Mouse (Mus musculus) ES-CJ7 (cell line): ENCODE results near the gene Cobl.

Experiments
- DNase-seq: peaks from one replicate; pipeline ENCODE4 v3.0.0; 2011; ENCODE audit warnings: low read depth, low spot score

Gene Cobl

GRCm38 (mm10) chr11:12384826-12385225, 79.9 kb downstream of the Cobl start:
- DNase-seq, result no peak

- no peak for DNase-seq
Observed at GRCm38 (mm10) chr11:12382991-12383390, 81.8 kb downstream of the Cobl start.

DNA sequence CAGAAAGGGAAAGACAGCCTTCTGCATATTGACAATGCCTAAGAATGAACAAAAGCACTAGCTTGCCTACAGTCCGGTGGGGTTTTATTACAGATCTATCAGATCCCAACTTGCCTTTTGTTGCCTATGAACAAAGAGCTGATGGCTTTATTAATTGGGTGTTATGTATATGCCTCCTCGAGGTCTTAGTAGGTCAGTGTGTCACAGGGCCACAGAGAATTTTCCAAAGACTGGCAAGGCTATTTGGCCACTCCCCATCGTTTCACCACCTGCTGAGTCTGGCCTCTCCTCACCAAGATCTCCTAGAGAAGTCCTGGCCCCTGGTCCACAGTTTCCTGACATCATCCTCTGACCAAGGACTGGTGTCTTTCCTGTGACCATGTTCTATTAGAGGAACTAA, 83.7 kb downstream of the Cobl start:
- no peak for DNase-seq

DNA sequence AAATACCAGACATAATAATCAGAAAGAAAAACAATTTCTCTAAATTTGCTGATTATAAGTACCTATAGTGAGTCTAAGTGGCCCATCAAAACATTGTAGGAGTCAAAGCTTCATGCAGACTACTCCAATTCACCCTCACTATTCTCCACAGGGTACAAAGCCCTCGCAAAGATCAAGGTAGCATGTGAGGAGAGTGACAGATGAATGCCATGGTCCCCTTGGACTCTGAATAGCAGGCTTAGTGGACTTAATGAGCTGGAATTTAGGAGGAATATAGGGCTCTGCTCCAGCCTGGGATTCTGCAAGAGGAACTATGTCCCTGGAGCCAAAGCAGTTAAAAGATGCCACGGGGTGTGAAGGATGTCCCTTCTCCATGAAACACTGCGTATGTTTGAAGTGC, 88.1 kb downstream of the Cobl start:
- no peak for DNase-seq

GRCm38 (mm10) chr11:12373106-12374098, 91.4 kb downstream of the Cobl start:
- peak; percentile 85 for DNase-seq

- no peak for DNase-seq
Observed at GRCm38 (mm10) chr11:12370957-12371356, 93.8 kb downstream of the Cobl start.

GRCm38 (mm10) chr11:12367426-12368178, 97.2 kb downstream of the Cobl start:
- DNase-seq, result no peak

DNA sequence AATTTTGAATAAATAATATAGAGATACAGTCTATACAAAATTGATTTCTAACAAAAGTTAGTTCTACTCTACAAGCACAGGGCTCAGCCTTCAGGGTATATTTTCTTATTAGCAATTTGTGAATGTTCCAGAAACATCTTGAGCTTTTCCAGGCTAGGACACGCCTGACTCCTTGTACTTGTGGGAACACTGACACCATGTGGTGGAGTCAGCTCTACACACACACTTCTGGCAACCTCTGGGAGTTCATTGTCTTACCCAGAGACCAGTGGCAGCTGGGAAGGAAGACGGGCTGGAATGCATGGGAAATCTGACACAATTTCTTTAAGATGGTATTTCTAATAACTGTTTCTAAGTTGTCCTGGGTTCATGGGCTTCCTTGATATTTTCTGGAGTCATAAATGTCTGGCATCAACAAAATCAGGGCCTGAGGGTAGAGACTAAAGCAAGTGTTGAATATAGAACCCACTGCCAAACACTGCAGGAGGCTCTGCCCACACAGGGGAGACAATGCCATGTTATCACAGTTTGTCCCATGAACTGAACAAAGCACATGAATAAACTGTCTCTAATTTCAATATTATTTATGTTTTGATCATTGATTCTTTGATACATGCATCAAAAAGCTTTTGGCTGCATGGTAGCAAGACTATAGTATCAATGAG, 105.3 kb downstream of the Cobl start:
- DNase-seq, result peak; percentile 71

DNA sequence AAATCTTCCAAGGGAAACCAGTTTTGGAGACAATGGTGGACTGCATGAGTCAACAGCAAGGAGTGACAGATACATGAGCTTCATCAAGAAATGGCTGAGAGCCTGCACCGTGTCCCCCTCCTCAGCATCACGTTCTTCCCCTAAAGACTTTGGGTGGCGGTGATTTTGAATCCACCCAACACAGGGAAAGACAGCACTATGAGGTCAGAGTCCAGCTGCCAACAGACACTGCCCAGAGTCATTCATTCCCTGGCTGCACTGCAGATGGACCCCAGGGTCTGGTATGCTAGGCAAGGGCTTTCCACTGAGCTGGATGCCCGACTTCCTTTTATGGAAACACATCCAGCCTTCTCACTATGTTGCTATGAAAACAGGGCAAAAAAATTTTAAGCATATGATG, 106.2 kb downstream of the Cobl start:
- no peak for DNase-seq

DNA sequence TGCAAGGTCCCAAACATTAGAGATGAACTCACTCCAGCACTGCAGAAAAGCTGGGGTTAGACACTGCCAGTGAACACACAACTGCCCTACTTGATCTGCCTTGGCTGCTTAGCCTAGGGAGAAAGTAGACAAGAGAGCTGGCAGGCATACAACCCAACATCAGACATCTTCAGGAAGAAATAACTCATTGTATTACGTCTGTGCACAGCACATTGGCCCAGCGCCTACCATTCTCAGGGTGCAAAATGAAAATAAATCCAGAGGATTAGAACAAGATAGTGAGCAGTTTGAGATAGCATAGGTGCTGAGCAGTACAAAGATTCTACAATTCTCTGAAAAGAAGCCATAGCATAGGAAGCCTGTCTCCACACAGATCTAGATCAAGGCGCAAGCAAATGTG, 109.1 kb downstream of the Cobl start:
- DNase-seq, result no peak

DNA sequence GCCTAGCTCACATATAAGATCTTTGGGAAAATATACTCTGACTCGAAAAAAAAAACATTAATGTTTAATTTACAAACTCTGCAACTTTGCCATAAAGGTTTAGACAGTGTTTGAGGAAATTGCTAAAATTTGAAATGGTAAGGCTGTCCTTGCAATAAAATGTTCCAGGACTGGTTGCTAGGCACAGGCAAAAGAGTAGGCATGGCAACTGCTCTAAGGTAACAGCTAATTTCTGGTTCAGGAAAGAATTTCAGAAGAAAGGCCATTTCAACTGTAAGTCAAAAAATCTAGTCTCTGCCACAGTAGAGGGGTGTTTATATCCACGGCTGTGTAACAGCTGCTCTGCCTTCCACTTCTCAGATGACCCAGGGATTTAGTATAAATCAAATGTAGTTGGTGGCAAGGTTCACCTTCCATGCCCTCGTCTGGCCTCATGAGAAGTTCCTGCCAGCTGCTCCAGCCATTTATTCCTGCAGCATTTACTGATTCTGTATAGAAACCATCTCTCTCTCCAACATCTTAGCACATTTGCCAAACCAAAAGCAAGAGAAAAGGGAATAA, 113.7 kb downstream of the Cobl start:
- no peak for DNase-seq

DNA sequence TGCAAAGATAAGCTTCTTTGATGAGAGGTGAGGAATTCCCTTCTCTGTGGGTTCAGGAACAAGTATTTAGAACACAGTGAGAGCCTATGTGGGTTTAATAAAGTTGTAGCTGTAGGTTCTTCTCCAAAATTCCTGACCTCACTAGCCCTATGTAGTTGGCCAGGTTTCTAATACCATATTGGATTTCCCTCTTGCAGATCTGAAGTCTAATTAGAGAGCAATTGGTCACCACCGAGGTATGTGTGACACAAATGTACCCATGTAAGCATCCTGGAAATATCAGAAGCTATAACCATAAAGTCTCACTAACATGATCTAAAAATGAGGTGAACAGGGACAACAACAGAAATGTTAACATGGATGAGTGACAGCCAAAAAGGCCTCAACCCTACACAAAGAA, 114.7 kb downstream of the Cobl start:
- no peak for DNase-seq

DNA sequence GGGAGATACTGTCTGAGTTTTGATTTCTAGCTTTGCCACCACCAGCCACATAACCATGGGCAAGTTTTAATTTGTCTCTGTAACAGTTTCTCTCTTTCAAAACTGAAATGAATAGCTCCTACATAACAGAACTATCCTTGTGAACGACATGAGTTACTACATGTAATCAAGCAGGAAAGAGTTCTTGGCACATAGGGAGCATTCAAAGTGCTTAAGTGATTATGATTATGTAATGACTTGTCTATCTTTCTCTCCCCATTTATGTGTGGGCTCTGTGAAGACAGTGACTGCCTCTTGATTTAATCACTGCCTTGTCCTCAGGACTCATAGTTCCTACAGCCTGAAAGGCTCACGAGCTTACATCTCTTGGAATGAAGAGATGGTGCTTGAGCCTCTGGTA, 118.3 kb downstream of the Cobl start:
- DNase-seq, result no peak

DNA sequence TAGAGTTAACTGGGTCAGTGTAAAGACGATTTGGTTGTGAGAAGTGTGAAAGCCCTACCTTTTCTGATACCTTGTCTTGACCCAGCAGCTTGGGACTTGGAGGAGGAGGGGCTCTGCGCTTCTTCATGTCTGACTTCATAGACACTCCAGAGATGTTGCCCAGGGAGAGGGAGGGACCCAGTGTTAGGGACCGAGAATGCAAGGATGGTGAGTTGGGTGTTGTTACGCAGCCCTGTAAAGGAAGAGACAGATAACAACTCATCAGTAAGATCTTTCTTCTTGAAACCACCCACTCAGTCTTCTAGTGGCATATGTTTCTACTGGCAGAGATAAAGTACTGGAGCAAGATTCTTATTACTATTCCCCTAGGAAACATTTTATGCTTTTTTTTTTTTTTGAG, 121.1 kb downstream of the Cobl start:
- no peak for DNase-seq

DNA sequence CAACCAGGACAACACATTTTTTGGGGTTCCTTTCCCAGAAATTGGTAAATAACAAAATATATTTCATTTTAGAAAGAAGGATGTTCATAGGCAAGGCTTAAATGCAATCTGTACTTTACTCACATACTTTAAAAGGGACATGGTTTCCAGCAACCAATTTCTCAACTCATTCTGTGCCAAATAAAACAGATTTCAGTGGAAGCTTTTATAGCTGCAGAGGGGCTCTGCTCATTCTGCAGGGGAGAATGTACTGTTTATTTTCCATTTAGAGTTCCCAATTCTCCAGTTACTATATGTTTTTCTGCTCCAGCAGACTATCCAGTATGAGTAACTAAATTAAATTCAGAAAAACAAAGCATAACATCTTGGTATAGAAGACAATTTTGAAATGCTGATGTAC, 124.1 kb downstream of the Cobl start:
- DNase-seq, result no peak

DNA sequence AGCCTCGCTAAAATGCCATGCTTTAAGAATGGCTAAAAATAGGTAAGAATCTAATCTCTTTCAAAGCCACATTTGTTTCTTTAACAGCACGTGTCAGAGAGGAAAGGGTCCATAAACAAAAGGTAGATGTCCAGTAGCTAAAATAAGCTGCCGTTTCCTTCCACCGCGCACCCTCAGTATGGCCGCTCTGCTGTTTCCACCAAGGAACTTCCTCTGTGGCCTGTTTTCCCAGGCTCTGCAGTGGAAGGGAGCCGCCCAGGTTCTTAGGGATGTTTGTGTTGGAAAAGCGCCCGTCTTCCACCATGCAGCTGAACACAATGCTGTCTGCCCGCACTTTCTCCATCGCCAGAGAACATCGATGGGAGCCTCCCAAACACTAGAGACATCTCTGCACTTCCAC, 128.6 kb downstream of the Cobl start:
- DNase-seq, result peak; percentile 23

DNA sequence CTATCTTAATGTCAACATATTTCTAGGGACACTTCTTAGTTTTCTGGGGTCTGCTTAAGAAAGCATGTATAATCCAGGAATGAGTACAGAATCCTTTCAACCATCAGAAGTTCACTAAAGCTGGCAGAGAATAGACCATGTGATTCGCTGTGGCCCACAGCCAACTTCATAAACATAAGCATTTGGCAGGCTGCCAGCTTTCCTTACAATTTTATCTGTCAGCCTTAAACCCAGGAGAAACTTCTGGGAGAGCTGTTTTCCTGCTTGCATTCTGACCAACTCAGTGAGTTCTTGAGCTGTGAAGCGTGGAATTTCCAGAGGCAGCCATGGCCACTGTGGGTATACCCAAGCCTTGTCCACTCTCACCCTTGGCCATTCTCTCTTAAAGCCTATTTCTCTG, 132.8 kb downstream of the Cobl start:
- no peak for DNase-seq

- no peak for DNase-seq
Observed at GRCm38 (mm10) chr11:12321445-12321844, 143.3 kb downstream of the Cobl start.

GRCm38 (mm10) chr11:12319318-12319717, 145.4 kb downstream of the Cobl start:
- no peak for DNase-seq

GRCm38 (mm10) chr11:12315670-12316069, 149.1 kb downstream of the Cobl start:
- DNase-seq, result no peak

DNA sequence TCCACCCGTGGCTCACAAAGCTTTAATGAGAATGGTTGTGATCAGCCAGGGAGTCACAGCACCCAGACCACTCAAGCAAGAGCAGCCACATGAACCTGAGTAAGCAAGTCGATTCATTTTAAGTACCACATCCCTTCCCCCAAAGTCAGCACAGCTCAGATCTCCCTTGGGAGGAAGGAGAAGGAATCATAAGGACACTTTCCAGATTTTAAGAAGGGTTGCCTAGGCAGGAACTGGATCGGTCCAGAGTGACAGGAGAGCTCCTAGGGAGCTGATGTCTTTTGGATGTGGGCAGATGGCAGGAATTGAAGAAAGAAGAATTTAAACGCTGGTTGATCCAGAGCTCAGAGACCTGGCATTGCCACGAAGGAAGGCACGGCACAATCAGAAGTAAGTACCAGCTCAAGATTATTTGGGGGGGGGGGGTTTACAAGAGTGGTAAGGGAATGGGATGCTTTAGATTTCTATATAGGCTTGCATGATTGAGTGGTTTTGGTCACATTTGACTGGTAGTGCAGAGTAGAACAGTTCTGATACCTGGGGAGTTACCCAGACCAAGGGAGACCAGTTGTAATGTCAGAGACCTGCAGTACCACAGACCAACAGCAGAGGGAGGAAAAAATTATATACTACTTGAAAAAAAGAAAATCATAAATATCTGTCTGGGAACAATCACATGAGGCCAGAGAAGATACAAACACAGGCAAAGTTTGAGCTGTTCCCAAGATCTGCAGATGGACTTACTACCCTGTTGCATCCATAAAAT, 150.3 kb downstream of the Cobl start:
- no peak for DNase-seq
